Mouse (Mus musculus) c-Kit-negative CD71-positive TER-119-positive erythroid progenitor cells, embryonic 14.5 days (primary cell): ENCODE data around the gene Dnaaf1.

Experiments used
- DNase-seq: peaks from one replicate; pipeline ENCODE4 v3.0.0-alpha.2; 2013; ENCODE audit warnings: low read depth, low spot score

The Dnaaf1 gene

DNA sequence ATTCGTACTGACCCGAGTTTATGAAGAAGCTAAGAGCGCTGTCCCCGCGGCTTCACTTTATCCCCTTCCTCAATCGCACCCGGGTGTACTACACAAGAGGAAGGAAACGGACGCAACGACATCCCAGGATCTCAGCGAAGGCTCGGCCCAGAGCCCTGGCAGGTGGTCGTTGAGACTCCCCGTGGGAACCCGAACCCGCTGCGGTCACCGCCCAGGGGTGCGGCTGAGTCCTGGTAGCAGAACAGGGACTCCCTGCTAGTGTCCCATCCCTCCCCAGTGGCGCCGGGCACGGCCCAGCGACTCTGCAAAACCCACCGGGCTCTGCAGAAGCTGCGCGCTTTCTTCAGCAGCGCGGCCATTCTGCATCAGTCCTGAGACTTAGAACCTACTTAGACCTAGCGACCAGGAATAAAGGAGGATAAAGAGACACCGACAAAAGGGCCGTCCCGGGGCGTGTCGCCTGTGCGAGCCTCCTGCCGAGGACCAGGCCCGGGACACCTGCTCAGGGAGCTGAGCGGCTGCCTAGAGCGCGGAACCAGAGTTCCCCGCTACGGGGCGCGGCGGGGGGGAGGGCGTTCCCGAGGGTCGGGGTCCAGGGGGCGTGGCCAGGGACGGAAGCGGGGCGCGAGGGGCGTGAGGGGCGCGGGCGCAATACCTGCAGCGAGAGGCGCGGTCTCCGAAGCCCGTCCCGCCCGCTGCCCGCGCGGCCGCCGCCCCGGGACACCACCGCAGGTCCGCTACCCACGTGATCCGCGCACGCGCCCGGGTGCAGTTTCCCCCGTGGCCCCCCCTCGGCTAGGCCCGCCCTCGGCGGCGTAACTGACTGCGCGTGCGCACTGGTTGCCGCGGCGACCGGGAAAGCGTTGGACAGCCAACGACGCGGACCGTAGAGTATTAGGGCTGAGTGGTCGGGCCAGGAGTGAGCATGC is at the start of gene Dnaaf1, which contains the start of gene Hsdl1:
TSS of gene Dnaaf1 (plus strand) at position 799 of the 929 bp plus-strand sequence.
TSS of gene Hsdl1 (minus strand) at position 747 of the 929 bp plus-strand sequence.
- peak; percentile 84 for DNase-seq

DNA sequence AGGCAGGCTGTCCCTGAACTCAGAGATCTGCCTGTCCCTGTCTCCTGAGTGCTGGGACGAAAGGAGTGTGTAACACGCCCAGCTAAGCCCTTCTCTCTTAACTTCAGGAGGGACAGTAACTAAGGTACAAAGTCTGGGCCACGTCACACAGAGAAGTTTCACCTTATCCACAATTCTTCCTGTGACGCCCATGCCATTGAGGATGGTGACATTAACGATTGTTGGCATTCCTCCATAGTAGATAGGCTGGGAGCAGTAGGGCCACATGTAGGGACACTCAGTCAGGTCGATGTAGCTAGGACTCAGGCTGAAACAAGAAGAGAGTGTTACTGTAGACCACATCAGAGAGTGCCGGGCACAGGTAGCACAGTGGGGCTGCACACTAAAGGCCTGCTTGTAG is 46.3 kb upstream of the Dnaaf1 start:
- no peak for DNase-seq

DNA sequence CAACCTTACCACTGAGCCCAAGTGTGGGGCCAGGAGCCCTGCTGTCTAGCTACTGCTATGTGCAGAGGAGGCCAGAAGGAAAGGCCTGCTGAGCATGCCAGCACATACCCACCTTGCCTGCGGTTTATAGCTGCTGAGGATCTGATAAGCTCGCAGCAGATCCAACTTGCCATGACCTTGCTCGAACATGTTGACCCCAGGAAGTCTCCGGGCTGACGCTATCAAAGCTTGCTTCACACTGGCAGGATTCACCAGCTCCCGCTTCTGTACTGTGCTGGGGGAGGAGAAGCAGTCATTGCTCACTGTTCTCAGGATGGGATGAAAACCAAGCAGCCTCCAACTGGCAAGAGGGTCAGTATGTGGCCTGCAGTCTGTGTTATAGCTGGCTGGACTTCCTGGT is 44.1 kb upstream of the Dnaaf1 start:
- no peak for DNase-seq

DNA sequence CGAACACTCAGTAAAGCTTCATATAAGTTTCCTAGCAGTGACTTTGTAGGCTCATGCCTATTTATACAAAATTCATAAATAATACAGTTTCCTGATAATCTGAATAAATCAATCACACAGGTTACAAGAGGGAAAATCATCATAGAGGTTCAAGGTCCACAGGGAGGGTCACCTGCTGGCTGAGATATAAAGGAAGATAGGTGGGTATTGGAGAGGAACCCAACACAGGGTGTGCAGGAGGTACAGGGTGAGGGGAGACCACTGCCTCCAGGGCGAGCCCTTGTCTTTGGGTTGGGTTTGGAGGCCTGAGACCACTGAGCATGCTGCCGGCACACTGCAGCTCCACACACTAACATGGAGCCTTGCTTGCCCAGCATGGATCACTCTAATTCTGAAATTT is 43.6 kb upstream of the Dnaaf1 start:
- no peak for DNase-seq

DNA sequence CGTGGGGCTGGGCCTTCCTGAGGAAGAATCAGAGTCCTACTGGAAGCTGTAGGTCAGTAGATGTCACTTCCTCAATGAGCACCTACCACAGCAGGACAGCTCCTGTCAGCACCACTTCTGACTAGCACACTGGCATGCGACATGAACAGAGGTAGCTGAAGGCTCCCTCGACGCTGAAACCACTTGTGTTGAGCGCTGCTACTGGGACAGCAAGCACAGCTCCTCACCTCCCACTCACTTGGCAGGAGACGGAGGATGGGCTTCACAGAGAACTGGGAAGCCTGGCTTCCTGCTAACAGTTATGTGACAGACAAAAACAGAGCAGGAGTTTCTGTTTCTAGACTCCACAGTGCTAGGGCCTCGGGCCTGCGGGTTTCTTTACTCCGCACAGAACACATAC is 43.1 kb upstream of the Dnaaf1 start:
- DNase-seq: no peak

DNA sequence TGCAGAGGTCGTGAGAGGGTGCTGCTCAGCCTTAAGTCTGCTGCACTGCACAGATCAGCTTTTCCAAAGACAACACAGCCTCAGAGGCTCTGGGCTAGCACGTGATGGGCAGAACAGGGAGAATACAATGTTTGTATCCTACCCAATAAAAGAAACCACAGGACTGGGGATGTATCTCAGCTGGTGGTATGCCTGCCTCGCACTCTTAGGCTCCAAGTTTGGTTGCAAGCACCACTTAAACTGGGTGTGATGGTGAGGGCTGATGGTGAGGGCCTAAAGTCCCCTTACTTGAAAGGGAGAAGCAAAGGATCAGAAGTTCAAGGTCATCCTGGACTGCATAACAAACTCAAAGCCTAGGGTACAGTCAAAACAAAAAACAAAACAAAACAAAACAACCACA is 30.4 kb upstream of the Dnaaf1 start:
- no peak for DNase-seq

DNA sequence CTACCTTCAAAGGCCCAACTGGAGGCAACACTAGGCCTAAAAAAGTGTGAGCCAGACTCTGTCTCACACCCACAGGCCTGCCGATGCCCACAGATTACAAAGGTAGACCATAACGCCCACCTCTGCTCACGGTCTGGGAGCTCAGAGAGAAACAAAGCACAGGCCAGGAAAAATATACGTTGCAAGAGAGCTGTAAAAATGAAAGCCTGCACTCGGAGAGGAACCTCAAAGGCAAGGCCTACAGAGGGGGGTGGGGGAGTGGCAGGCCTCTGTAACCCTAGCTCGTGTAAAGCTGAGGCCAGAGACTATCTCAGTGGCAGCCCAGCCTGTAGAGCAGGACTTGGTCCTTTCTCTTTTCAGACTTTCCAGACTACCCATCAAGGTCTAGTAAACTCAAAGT is 29.9 kb upstream of the Dnaaf1 start:
- no peak for DNase-seq

DNA sequence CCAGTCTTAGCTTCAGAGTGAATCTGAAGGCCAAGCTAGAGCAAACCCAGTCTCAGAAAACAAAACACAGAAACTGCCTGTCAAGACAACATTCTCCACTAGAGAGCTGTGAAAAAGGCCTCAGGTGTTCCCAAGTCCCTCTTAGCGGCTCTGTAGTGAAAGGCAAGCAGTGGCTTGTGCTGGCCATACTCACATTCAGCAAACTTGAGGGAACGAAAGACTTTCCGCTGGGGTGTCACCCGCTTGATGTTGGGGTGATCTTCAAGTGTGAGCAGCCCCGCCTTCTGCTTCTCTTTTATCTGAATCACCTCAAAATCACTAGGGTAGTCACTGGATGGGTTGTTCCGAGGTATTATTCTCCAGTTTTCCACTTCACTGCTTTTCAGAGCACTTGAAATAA is 29.2 kb upstream of the Dnaaf1 start:
- DNase-seq: no peak

DNA sequence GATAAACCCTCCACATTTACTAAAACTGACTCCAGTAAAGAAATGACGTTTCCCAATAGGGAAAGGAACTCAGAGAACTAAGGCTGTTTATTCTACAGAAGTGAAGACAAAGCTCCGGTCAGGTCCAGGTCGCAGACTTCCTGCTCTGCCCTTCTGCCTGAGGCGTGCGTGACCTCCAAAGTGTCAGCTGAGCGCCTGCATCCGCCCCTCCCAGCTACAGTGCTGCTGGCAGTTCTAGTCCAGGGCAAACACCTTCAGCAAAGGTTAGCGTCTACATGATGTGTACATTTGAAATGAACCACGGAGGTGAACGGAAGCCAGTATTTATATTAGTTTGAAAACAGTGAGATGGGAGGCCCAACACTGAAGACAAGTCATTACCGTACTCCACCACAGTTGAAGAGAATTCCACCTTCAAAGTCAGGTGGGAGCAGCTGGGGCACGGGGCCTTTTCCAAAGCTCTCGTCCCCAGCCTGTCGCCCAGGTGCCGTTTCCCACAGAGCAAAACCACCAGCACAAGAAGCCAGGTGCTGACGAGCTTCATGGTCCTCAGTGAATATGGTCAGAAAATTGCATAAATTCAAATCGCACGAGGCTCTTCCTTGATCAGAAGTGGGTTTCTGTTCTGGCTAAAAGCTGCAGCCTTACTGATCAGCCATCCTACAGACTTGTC is 27.9 kb upstream of the Dnaaf1 start:
- no peak for DNase-seq

DNA sequence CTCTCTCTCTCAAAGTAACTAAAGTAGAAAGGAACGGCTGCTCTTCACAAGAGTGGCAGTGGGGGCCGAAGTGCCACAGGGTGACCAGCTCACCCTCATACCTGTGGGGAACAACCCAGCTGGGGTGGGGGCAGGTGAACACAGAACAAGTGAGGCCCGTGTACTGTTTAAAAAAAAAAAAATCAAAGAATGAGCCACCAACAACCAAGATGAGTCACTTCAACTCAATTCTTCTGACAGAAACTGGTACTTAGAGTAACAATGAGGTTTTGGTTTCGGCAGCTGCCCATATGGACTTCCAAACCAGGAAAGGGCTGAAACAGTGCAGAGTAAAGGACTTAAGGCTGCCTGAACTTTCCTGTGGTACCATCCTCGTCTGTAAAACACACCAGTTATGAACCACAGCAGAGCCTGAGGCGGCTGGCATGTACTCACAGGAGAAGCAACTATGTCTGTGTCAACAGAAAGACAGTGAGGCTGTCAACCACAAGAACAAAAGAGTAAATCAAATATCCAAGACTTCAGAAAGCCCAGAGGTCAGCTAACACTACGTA is 26.4 kb upstream of the Dnaaf1 start:
- DNase-seq: no peak

DNA sequence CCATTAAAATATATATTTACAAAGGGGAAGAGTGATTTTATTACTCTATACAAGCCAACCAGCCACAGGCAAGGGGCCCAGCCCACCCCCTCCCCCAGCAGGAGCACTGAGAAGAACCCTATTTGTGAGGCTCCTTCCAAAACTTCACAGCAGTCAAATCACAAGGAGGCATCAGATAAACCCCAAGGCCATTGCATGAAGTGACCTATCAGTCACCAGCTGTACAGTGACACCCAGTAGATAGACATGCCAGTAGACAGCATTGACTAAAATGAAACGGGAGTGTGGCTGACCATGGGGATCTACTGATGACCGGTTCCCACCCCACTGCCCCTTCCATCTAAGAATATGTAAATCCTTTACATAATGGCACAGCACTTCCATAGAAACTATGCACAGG is 22.1 kb upstream of the Dnaaf1 start:
- no peak for DNase-seq

DNA sequence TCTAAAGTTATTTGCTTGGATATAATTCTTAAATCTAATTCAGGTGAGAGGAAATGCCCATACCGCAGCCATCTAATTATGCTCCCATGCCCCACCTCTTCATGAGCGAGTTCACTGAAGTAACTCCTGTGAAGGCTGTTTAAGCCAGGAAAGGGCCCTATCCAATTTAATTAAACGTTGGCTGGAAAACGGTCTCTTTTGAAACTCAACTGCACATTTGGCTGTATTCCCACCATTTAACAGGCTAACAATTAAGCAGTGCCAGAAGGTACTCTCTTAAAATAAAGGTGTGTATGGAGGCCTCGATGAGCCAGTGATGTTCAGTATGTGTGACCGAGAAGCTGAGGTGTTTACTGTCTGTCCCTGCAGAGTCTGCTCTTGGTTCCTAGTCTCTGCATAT is 19.2 kb upstream of the Dnaaf1 start:
- DNase-seq: no peak

DNA sequence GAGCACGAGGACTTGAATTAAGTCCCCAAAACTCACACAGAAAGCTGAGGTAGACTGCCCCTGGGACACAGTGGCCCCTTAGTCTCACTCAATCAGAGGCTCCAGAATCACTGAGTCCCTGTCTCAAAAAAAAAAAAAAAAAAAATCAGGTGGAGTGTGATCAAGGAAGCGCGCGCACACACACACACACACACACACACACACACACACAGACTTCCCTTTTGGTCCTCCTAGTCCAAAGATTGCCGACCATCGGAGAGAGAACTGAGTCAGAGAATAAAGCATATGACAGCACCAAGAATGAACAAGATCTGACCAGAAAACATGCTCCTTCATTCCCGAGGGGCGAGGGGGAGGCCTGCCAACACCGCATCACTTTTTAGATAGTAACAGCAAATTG is 17.9 kb upstream of the Dnaaf1 start:
- DNase-seq: no peak

DNA sequence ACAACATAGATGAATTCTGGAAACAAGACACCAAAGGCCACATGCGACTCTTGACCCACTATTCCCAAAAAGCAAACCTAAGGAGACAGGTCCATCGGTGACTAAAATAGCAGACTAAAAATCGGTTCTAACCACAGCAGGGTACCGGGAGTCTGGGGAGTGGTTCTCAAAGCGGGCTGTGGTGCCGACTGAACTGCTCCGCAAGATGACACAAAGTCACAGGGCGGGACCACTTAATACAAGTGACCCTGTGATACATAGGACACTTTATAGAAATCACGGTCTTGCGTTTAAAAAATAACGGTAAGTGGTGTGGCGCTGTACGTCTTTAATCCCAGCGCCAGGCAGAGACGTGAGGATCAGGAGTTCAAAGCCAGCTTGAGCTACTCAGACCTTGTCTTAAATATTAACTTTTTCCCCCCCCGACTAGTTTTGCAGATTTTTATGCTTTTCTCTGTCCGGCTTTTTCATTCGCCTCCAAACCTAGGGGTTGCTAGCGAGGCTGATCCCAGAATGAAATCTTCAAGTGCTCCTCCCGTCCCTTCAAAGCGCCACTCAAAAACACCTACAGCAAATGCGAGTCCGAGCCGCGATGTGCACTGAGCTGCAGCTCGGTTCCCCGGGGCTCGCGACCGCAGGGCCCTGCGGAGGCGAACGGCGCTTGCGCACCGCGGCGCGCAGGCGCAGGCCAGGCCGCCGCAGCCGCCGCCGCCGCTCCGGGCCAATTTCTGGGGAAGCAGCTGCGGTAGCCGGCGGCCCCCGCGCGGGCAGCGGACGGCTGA is 17.0 kb upstream of the Dnaaf1 start:
- DNase-seq: no peak

DNA sequence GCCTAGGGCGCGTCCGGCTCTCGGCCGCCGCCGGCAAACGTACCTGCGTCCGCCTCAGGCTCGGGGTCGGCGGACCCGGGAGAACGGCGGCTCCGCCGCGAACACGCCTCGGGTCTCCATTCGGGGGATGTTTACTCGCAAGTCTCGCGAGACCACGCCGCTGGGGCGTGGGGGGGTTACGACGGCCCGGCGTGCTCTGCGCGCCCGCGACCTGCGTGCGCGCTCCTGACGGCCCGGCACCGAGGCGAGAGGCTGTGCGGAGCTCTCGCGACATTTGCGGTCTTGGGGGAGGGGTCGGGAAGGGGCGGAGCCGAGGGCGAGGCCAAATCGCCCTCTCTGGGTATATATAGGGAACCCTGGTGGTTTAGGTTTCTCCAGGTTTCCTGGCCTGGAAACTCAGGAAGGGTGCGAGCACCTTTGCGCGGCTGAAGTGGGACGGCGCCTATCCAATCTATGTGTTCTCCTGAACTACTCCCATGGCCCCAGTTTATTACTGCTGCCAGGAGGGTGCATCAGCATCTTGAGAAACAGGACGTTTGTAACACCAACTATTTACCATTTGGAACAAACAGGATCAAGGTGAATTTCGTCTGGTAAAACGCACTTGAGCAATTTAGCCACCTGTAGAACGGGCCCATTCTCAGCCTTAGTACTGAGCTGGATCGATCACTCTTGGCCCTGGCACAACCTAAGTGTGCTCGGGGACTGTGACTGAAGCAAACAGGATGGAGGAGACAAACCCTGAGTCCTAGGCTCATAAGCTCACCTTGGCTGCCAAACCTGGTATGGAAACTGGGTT is 16.2 kb upstream of the Dnaaf1 start, which contains the start of gene Mbtps1:
TSS of gene Mbtps1 (minus strand) at position 133 of the 799 bp plus-strand sequence.
- DNase-seq: peak; percentile 92

DNA sequence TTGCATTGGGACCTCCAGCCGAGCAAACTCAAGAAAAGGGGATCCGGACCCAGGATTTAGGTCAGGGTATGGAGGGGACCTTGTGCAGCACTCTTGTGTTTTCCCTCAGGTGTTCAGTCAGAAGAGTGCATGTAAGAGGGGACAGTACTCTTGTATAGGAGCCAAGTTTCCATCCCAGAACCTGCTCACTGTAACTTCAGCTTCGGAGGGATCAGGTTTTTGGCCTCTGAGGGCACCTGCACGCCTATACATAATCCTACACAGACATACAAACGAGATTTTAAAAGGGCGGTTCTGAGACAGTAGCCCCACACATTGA is 15.7 kb upstream of the Dnaaf1 start:
- no peak for DNase-seq

DNA sequence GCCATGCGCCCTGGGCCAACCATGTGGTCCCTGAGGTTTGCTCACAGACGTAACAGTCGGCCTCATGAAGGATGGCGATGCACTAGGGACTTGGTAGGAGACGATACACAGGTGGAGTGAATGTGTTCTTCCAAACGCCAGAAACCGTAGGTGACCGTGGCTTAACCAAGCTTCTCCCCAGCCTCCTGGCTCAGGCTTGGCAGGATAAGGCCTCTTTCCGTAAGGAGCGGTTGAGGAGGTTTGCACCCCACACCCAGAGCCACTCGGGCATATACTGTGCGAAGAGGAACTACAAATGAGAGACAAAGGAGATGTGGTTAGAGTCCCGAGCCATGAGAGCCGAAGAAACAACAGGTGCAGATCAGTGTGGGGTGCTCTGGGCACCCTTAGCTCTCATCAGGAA is 11.2 kb upstream of the Dnaaf1 start:
- no peak for DNase-seq

DNA sequence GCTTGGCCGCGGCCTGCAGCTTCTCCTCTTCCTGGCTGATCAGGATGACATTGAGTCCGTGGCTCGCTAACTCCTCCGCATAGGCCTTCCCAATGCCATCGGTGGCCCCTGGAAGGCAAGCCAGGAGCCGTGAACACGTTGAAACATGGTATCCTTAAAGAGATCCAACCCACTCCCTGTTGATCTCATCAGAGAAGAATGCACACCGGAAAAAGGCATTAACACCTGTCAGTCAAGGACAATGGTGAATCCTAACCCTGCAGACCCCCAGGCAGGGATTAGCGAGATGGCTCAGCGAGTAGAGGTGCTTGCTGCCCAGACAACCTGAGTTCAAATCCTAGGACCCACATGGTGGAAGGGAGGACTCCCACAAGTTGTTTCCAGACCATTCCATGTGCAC is 8.7 kb upstream of the Dnaaf1 start:
- no peak for DNase-seq

DNA sequence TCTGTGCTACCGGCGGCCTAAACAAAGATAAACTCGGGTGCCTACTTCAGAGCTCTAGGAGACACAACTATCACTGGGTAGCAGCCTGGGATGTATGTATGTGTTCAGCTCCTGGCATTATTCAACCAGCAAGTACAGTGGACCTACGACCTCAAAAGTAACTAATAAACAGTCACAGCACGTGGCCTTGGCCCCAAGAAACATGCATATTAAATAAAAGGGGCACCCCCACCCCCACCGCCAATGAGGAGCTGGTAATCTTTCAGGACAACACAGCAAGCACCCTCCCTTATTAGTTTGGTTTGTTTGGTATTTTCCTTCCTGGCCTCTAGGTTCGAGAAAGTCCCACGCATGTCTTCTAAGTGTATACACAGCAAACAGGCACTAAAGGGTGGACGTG is 6.8 kb upstream of the Dnaaf1 start:
- DNase-seq: no peak

DNA sequence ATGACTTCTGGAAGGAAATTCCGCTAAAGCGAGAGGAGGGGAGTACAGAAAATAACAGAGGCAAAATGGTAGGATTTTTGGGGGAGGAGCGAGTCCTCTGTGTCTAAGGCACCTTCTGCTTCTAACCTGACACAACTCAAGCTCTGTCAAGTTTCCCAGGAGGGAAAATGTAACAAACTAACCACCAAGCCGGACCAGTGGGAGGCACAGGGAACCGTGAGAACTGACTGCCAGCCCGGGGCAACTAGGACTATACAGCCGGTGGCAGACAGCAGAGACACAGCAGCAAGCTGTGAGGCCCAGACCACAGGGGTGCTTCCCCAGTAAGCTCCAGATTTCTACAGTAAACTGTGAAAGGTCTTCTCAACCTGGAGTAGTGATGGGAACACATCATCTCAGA is 6.1 kb upstream of the Dnaaf1 start:
- DNase-seq: no peak

DNA sequence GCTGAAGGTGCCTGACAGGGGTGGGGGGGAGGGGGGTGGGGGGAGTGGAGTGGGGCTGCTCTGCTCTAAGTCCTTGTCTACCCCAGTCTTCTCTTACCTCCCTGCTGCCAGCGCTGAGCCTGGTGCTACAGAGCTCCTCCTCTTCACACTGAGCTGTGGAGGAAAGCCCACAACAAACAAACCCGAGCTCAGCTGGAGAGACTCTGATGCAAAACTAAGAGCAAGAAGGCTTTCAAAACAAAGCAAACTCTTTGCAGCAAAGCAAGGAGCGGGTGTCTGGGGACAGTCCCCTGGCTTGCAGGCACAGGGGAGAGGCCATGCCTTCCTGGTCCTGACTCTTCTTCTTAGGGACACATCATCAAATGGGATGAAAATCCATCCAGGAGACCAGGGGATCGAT is 5.2 kb upstream of the Dnaaf1 start:
- no peak for DNase-seq
